Mouse (Mus musculus) large intestine, adult 2 months (tissue): ENCODE measurements around the gene Col8a1. TPM values are rescaled to one million over a fixed set of nuclear protein-coding genes. Genes with fewer than 3 reads are reported as not detected.
A peak's percentile ranks its signal among the peaks of the same experiment; 100 is the strongest.

Experiments
- DNase-seq: peaks from one replicate; pipeline ENCODE4 v3.0.0-alpha.2; 2012; ENCODE audit warnings: low read depth, low spot score
- WGBS: fragments of 180-500 bp; shearing (Covaris S2); methylation state at CpG from one replicate; pipeline ENCODE4 v1.1.7; 2018; 5-methylcytosine and 5-hydroxymethylcytosine counted together
- polyA plus RNA-seq: library from polyadenylated mRNA; depleted of rRNA; stranded (reverse); fragments of >200 nt; gene quantifications from 2 replicates; pipeline ENCODE4 v1.2.3, GENCODE M21; 2012

Gene Col8a1
- polyA plus RNA-seq, 1 experiment: 0.38 TPM

DNA sequence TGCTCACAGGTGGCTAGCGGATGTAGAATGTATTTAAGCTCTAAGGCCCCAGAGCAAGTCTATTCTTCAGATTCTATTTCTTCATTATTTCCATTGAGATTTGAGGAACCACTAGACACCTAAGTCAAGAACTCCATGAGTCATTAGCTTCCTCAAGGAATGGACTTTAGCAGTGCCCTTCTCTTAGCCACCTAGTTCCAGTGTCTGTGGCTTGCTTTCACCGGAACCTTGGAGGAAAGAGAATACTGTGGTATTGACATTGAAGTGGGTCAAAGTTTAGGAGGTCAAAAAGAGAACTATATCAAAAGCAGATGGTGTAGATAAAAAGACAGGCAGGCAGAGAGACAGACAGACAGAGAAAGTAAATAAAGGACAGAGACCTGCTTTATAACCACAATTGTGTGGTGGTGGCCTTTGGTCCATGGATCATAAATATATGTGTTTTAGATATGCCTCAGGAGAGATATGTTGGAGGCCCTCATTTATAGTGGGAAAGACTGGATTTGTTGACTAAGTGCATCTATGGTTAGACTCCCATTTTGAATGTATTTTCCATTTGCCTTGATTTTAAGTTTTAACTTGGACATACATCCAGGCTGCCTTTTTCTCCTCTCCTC is 60.5 kb downstream of the Col8a1 start:
- DNase-seq: no peak

DNA sequence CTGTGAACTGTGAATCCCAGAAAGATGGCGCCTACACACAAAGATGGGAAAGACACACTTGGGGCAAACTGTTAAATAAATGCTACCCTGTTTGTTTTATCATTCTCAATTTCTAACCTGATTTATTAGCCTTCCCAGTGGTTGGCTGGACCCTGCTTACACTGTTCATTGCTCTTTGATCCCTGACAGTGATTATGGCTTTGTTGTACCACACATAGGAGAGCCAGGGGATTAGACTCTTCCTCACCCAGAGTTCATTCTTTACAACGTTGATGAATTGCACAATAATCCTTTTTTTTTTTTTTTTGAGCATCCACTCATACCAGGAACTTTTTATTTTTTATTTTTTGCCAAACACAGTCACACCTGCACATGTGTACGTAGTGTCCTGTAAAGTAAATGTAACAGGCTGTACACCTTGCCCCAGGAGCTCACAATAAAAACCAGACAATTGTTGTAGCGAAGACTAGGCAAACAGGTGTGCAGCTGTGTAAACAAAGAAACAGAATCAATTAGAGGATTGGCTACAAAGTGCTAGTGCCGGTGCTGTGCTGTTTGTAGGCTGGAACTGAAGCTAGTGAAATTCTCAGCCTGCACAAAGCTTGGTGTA is 68.6 kb downstream of the Col8a1 start:
- peak; percentile 69 for DNase-seq
- WGBS: 20% methylated on average over 5 of the region's 5 CpGs

More for the DNA sequence above, 60.5 kb downstream of the Col8a1 start:
- WGBS: 70% methylated on average over 2 of the region's 2 CpGs

DNA sequence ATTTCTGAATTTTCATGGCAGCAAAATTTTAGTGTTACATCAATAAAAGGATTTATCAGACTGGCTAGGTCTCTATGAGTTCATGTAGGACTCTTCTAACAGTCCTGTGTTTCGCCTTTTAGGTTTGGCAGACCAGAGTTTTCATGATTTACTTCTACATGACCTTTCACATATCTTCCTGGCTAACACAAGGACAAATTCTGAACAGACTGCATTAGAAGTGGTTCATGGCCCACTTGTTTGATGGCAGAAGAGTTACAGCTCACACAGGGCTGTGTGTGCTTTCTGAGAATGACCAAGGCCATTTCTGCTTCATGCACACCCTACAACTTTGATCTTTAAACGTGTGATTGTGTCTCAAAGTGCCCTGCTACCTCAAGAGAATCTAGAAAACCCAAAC is 82.3 kb downstream of the Col8a1 start:
- DNase-seq: no peak
- WGBS: 57% methylated on average over 2 of the region's 2 CpGs

DNA sequence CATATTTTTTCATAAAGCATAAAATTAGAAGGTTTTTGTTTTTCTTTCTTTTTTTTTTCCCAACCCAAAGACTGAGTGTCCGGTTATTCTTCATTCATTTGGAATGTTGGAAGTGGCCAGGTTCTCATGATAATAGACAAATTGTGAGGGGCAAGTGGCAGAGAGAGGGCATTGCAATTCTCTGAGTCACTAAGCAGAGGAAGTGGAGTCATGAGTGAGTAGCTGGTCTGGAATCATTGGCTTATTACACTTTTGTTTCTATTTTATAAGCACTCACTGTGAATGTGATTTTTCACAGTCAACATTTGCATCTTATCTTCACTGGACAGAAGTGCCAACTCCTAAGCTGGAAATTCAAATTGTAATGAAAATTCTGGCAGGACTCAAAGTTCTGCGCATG is 82.9 kb downstream of the Col8a1 start:
- no peak for DNase-seq
- 77% methylated on average over 2 of the region's 2 CpGs for WGBS

DNA sequence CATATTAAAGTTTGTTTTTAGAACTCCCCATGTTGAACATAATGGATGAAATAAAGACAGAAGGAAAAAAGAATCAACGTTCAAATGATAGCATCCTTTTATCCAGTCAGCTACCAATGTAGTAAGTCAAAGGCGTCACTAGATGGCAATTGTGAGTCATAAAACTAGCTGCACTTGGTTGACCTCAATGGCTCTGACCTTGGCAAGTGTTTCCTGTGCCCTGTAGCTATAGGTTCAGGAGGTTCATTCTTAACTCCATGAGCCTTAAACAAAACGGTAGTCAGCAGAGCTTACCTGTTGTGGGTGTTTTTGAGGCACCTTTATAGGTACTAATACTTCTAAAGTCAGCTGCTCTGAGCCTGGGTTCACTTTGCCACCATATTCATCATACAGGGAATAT is 85.2 kb downstream of the Col8a1 start:
- no peak for DNase-seq
- 4% methylated on average over 3 of the region's 3 CpGs for WGBS

DNA sequence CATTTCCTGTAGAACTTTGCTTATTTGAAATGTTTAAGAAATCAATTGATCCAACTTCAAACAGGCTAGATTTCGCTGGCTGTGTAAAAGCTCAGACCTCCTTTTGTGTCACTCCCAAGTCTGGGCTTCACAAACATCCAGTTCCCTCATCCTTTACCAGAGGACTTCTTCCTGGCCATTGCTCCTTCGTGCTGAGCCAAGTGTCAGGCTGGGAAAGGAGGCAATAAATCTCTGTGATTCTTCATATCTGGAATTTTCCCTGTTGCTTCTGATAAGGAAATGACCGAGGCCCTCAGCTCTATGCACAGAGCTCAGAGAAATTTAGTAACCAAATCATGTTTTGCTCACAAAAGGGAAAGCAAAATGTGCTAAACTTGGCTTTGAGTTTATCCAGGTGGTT is 91.9 kb downstream of the Col8a1 start:
- no peak for DNase-seq
- WGBS: 32% methylated on average over 3 of the region's 3 CpGs

DNA sequence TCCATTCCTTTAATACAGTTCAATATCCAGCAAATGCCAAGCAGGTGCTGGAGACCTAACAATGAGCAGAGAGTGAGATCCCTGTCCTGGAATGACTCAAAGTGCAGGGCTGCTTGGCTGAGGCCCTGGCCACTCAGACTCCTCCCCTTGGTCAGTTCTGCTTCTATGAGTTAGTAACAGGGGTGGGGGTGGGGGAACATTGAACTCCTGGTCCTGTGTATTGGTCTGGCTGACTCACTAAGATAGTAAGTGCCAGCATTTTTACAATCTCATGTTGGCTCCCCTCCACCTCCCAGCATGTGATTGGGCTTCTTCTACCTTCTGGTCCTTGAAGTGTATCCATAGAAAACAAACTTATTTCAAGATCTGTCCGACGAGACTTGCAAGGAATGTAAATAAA is 104.6 kb downstream of the Col8a1 start:
- peak; percentile 7 for DNase-seq
- WGBS: 12% methylated on average over 2 of the region's 2 CpGs

DNA sequence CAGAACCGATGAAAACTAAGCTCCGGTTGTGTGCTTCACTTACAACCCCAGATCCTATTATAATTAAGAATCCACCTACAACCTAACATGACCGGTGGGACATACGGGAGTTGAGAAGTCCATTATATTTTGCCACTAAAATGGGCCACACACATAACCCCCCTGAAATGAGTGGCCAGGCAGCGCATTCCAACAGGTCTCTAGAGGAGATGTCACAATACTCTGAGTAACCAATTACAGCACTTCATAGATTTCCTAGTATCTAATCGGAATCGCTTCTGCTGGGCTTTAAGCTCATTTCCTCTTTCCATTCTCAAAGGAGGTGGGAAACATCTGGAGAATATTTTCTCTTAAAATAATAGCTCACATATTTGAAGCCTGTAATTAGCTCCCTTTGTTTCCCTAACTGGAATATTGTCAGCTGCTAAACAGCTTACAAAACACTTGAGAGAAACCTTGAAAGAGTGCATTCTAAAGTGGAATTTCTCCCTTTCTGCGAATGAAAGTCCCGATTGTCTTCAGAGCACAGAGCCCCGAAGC is 113.1 kb downstream of the Col8a1 start:
- no peak for DNase-seq
- 80% methylated on average over 10 of the region's 10 CpGs for WGBS

DNA sequence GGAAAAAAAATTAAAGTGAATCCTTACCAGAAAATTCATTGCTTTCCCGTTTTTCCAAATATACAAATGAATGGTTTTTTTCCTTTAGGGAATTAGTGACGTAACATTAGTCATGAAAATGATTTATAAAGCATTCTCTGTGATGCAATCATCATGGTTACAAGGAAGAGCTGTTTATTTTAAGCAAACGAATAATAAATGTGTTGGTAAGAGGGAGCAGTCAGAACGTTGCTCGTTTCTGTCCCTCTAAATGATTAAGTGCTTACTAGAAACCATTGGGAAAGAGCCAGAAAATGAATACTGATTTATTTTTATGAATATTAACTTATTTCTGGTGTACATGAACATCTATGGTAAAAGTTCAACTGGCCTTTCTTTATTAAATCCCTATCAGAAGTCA is 119.8 kb downstream of the Col8a1 start:
- WGBS: 30% methylated on average over 5 of the region's 5 CpGs
- no peak for DNase-seq

DNA sequence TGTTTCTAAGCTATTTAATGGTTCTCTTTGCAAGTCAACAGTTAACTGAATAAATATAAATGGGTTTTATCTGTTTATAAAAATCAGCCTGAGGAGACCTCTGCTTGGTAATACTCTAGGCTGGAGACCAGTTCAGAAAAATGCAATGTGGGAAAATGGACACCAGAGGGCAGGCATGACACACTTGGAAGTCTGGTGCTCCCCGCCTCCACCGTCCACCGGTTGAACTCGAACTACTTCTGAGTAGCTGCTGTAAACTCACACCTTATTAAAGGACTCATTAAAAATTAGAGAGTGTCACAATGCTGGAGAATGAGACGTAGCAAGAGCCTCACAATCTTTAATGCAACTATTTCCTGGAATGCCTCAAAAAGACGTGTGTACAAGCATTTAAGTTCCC is 120.3 kb downstream of the Col8a1 start:
- 5% methylated on average over 6 of the region's 6 CpGs for WGBS
- DNase-seq: peak; percentile 29

DNA sequence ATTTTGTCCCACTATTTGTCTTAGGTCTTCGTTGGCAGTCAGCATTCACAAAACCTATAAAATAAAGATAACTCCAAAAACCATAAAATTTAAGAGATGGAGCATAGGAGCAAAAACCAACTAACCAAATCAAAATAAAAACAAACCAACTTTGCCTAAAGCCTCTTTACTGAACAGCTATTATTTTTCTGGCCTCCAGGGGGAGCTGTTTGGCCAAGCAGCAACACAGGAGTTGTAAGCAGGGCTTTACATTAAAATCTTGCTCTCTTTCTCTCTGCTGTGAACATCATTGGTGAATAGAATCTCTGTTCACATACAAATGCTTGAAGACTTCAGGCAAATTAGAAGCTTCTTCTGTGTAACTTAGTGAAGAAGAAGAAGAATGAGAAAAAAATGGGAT is 142.8 kb downstream of the Col8a1 start:
- 2% methylated on average over 1 of the region's 1 CpGs for WGBS
- DNase-seq: no peak

DNA sequence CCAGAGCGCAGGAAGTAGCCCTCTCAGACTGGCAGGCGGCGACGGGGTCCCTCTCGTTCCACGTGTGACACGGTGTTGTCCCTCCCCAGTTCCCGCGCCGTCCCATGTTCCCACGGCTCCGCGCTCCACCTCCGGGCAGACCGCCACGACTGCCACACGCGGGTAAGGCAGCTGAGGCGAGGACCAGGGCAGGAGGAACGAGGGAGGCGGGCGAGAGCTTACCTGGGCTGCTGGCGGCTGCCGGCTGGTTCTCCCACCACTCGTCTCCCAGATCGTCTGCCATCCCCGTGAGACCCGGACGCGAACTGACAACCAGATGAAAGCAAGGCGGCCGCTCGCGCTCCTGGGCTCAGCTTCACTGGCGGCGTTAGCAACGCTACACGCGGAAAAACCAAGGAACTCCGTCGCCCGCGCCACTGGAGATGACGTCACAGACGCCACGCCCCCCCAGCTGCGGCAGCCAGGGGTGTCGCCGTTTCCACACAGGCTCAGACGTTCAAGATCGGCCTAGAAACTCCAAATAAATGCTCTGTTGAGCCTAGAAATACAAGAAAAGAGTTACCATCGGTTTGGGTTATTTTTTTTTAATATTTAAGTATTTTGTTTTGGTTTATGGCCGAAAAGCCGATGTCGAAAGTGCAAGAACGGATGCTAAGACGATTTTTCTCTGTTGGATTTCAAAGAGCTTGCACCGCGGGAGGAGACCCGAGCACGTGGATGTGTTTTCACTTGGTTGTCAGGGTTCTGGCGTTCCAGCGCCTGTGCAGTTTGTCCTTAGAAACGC is 147.9 kb downstream of the Col8a1 start, which contains the start of gene Cmss1:
Gene Cmss1, minus strand, starts transcription at position 421 of the 784 bp plus-strand sequence.
- WGBS: under 1% methylated on average over 64 of the region's 64 CpGs
- peak; percentile 37 for DNase-seq

DNA sequence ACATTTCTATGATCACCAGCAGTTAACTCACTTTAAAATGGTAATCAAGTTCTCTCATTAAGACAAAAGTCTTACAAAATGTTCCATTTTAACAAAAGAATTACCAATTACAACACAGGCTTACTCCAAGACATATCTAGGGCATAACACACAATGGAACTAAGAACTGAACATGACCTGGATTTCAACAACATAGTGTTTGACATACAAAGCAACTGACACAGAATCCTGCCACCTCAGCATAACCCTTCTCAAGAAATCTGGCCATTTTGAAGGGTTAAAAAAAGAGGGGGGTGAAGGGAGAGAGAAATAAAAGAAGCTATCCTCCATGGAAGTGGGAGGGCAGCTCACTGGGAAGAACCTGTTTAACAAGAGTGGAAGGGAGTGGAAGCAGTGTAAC is 153.5 kb downstream of the Col8a1 start:
- DNase-seq: no peak

DNA sequence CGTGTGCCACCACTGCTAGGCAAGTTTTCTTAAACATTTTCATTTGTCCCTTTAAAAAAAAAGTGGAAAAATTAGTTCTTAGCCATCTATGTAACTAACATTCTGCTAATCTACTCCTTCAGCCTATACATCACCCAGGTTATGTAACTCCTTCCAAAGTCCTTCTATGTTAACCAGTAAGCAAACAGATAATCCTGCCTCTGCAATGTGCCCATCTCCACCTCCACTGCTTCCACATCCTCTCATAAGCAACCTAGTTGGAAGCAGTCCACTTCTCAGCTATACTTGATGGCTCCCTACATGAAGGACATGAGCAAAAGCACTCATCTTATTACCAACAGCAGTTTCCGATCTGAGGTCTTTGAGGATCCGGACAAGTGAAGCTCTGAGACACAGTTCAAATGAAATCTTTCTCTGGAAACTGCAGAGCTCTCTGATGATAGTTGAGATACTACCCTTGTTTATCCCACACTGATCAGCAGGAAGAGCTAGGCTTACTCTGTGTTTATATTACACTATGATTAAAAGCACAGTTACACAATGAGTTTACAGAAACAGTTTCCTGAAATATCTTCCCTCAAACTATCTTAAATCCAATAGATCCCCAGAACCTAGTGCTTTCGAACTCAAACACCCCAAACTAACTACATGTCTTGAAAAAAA is 157.1 kb downstream of the Col8a1 start:
- DNase-seq: no peak
- WGBS: 73% methylated on average over 4 of the region's 4 CpGs

DNA sequence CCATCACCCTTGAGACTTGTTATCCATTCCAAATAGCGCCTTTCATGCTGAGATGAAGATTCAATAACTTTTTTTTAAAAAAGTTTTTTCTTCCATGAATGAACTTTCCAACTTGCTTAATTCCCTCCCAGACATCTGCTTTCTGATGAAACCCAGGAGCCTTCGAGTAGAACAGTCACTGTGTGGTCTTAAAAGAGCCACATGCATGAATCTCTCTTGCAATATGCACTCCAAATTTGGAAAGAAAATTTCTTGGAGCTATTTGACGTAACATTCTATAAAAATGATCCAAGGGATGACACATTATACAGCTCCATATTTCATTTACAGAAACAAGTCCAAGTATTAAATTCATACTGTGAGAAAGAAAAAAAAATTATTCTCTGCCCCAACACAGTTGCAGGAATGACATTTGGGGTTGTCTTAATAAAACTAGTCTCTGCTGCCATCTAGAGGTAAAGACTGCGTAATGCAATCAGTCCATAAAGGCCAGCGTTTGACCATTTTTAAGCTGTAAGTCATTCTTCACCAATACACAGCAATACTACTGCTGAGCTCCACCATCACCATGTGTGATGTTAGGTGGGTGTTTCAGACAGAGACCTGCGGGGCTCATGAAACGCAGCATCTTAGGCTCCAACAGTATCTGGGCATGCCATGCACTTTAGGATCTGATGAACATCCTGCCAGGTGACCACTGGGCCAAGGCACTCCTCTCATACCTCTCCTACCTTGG is 160.9 kb downstream of the Col8a1 start:
- 37% methylated on average over 7 of the region's 7 CpGs for WGBS
- no peak for DNase-seq

DNA sequence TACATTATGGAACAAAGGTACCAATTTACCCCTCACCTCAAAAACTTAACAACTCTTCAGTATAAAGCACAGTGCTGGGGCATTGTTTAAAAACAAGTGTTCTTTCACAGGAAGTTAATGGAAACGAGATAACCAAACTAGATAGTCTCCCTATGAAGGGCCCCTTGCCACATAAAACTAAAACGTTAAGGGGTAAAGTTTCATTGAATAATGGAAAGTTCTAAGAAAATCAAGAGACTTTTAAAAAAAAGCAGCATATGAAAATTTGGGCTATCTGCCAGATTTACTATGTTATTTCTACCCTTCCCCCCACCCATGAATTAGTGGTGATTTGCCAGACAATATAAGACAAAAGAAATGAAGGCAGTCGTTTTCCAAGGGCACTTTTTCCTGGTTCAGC is 169.3 kb downstream of the Col8a1 start:
- WGBS: 20% methylated on average over 3 of the region's 3 CpGs
- no peak for DNase-seq

DNA sequence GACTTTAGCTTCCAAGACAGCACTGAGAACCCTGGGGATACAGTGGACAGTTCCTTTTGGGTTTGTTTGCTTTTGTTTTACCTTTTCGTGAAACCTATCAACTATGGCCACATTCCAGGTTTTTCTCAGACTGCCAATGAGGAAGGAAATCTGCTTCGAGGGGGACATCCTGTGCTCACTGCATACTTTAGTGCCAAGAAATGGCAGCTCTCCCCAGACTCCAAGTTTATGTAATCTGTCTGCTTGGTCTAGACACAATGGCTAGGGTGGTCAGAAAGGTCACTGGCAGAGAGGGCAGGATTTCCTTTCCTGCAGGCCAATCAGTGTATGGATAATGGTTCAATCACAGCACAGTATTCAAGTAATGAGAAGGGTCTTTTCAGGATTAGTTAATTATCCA is 172.5 kb downstream of the Col8a1 start:
- WGBS: 13% methylated on average over 2 of the region's 2 CpGs
- DNase-seq: no peak

DNA sequence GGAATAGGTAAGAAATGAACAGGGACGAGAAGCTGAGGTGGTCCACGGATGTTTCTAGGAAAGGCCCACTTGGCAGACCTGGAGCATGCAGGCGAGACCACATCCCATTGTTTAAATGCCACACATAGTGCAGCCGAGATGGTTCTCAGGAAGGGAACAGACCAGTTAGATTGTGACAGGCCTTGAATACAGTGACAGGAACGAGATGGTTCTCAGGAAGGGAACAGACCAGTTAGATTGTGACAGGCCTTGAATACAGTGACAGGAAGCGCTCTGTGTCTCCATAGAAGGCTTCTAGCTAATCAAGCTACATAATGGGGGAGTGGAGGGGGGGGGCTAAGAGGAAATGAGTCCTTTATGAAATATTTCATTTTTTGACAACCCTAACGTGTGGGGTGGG is 174.5 kb downstream of the Col8a1 start:
- DNase-seq: no peak
- 68% methylated on average over 7 of the region's 7 CpGs for WGBS

DNA sequence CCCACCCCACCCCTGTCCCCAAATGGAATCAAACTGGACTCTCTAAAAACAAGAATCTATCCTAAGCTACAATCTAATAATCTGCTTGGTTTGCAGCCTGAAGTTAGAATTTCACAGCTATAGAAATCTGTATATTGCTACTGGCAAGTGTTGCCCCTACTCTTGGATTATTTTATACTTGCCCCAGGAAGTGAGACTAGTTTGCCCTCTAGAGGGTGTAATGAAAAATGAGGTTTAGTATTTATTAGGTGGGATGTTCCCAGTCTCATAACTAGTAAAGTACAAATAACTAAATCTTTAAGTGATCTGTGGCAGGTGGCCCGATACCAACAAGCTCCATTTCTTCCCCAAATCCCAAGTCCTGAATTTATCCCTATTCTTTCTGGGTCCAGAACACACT is 177.0 kb downstream of the Col8a1 start:
- no peak for DNase-seq
- 83% methylated on average over 1 of the region's 1 CpGs for WGBS
